Mouse (Mus musculus) bone marrow, adult 2 months (tissue): ENCODE data around the gene Clcn3.

ENCODE experiments used
- CTCF ChIP-seq: fragments of 200-500 bp; IDR thresholded peaks from 2 replicates; pipeline ENCODE4 v1.5.1; 2011; ENCODE audit warnings: low read length, control low read depth; ENCODE audit not compliant: control insufficient read depth, insufficient read depth
- POLR2A ChIP-seq: fragments of 200-500 bp; IDR thresholded peaks from 2 replicates; pipeline ENCODE4 v1.6.1; 2011; ENCODE audit warnings: low read depth, mild to moderate bottlenecking, control low read depth, low read length, borderline replicate concordance; ENCODE audit not compliant: control insufficient read depth

GRCm38 (mm10) chr8:60951757-60952156 is 31.3 kb downstream of the Clcn3 start:
- TF ChIP-seq POLR2A (no peak), CTCF (no peak)
